Mouse (Mus musculus) spleen, adult 2 months (tissue): ENCODE results near the gene Auts2. TPM values are rescaled to one million over a fixed set of nuclear protein-coding genes. Genes with fewer than 3 reads are reported as not detected.

Source experiments
- DNase-seq, 2 experiments: peaks; one replicate each; pipeline versions ENCODE4 v3.0.0 to v3.0.0-alpha.2; 2012 to 2021; ENCODE audit warnings: low spot score in 2 of 2, low read depth in 1 of 2
- H3K27ac ChIP-seq: fragments of 200-500 bp; 2 replicates; pipeline ENCODE4 v1.5.1; 2012; ENCODE audit warnings: low read length, inconsistent platforms; ENCODE audit not compliant: insufficient read depth
- H3K27me3 ChIP-seq: fragments of 200-500 bp; 2 replicates; pipeline ENCODE4 v1.6.1; 2012; ENCODE audit warnings: mild to moderate bottlenecking, moderate library complexity, low read length, inconsistent platforms; ENCODE audit not compliant: control insufficient read depth, insufficient read depth
- H3K36me3 ChIP-seq: fragments of 200-500 bp; 2 replicates; pipeline ENCODE4 v1.6.1; 2012; ENCODE audit warnings: mild to moderate bottlenecking, low read length, inconsistent platforms; ENCODE audit not compliant: control insufficient read depth, insufficient read depth
- H3K4me1 ChIP-seq: fragments of 200-500 bp; 2 replicates; pipeline ENCODE4 v1.6.1; 2011; ENCODE audit warnings: inconsistent platforms; ENCODE audit not compliant: control insufficient read depth, insufficient read depth, insufficient read length
- H3K4me3 ChIP-seq: fragments of 200-500 bp; 2 replicates; pipeline ENCODE4 v1.5.1; 2011; ENCODE audit warnings: mild to moderate bottlenecking, inconsistent platforms; ENCODE audit not compliant: insufficient read depth, insufficient read length; ENCODE audit errors: extremely low read depth
- CTCF ChIP-seq: fragments of 200-500 bp; IDR thresholded peaks from 2 replicates; pipeline ENCODE4 v1.5.1; 2011; ENCODE audit warnings: mild to moderate bottlenecking, inconsistent platforms; ENCODE audit not compliant: insufficient read depth, insufficient read length, insufficient replicate concordance; ENCODE audit errors: extremely low read depth
- POLR2A ChIP-seq: fragments of 200-500 bp; IDR thresholded peaks from 2 replicates; pipeline ENCODE4 v1.6.1; 2011; ENCODE audit warnings: low read depth, low read length, inconsistent platforms
- WGBS: fragments of 180-500 bp; shearing (Covaris S2); methylation state at CpG from one replicate; pipeline ENCODE4 v1.1.7; 2018; 5-methylcytosine and 5-hydroxymethylcytosine counted together
- polyA plus RNA-seq: library from polyadenylated mRNA; depleted of rRNA; stranded (reverse); fragments of >200 nt; gene quantifications from 2 replicates; pipeline ENCODE4 v1.2.3, GENCODE M21; 2012

The Auts2 gene
- polyA plus RNA-seq, 1 experiment = 1.3 TPM

DNA sequence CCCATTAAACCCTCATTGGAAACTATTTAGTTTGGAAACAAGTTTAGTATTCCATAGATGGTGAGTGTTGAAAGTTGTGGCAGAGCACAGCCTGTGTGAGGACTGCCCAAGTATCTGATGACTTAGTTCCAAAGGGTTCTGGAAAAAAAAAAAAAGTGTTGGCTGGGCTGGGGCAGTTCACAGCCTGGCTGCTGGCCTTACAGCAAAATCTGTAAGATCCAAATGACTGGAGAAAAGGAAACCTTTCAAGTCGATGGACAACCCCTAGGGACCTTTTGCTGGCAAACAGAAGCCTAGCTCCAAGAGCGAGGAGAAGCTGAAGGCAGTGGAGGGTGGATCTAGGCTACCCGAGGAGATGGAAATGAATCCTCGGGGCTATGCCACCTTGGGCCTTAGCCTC, 869.4 kb downstream of the Auts2 start:
- Histone ChIP-seq H3K27me3 (no peaks in the 10 kb centered on the region), H3K36me3 (no peaks in the 10 kb centered on the region), H3K4me1 (no peaks in the 10 kb centered on the region), H3K4me3 (no peak overlapping the region), H3K27ac (no peak overlapping the region)
- TF ChIP-seq POLR2A = no peak
- no peak for TF ChIP-seq CTCF
- WGBS = 78% methylated on average over 4 of the region's 4 CpGs
- DNase-seq = no peak

DNA sequence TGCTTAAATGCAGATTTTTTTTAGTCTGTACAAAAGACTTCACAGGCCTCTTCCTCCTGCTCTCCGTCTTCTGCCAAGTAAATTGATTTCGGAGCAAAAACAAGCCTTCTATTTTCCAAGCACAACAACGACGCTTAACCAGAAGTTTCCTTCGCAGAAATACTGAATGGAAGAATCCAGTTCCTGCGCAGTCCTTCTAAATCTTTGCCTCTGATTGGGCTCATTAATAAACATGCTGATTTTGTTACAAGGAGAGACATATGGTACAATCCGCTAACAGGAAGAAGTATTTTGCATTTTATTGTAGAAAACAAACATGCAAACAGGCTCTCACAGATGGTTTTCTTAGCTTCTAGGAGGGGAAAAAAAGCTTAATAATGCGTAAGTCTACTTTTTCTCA, 878.1 kb downstream of the Auts2 start:
- DNase-seq = no peak
- no peaks in the 10 kb centered on the region for H3K36me3 ChIP-seq
- TF ChIP-seq CTCF (no peak), POLR2A (no peak)
- no peak overlapping the region for H3K27ac ChIP-seq
- WGBS = 94% methylated on average over 8 of the region's 8 CpGs
- H3K4me3 ChIP-seq = no peak overlapping the region
- H3K4me1 ChIP-seq = no peaks in the 10 kb centered on the region
- H3K27me3 ChIP-seq = no peaks in the 10 kb centered on the region

- Histone ChIP-seq H3K4me1 (no peaks in the 10 kb centered on the region), H3K36me3 (no peaks in the 10 kb centered on the region), H3K4me3 (no peak overlapping the region), H3K27me3 (no peaks in the 10 kb centered on the region), H3K27ac (no peak overlapping the region)
- 92% methylated on average over 7 of the region's 7 CpGs for WGBS
- no peak for DNase-seq
- TF ChIP-seq POLR2A (no peak), CTCF (no peak)
Measured at GRCm38 (mm10) chr5:131664657-131665056, 878.5 kb downstream of the Auts2 start.

DNA sequence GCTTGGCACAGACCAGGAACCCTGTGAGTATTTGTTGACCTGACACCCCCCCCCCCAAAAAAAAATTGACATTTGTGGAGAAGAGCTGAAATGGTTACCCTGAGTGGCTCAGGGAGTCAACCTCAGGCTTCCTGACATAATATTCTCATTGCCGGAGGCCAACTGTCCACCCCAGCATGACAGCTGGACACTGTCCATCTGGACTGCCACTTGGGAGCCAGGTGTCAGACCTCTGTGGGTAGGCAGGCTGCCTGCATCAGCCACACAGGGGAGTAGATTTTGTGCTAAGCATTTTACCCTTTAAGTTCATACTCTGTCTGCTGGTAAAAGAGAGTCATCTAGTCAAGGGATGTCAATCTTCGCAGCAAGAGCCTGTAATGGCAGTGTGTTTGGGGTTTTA, 880.5 kb downstream of the Auts2 start:
- Histone ChIP-seq H3K36me3 (no peaks in the 10 kb centered on the region), H3K27me3 (no peaks in the 10 kb centered on the region), H3K27ac (no peak overlapping the region), H3K4me1 (no peaks in the 10 kb centered on the region), H3K4me3 (no peak overlapping the region)
- no peak for DNase-seq
- 92% methylated on average over 2 of the region's 2 CpGs for WGBS
- TF ChIP-seq POLR2A (no peak), CTCF (no peak)

DNA sequence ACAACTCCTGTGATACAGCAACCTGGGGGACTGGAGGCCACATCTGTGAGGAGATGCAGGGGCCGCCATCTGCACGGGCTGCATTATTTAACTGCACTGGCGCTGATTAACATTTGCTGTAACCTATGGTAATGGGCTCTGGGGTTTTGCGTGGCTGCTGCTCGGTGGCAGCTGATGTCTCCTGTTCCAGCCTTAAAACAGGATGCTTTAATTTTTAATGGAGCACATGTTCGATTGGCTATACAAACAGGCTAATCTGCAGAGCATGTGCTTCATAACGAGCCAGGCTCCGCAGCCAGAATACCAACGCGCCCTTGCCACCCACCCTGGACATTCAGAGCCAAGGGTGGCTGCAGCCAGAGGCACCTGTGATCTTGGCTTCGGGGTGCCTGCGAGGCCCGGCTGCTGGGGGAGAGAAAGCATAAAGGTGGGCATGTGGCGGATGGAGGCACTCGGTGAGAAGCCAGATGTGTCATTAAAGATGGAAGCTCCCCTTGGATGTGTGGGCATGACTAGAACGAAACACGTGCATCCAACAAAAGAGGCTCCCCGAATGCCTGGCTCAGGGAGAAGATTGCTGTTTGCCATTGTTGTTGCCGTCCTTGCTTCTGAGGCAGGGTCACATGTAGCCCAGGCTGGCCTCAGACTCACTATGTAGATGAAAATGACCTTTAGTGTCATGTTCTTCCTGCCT, 884.2 kb downstream of the Auts2 start:
- Histone ChIP-seq H3K27me3 (no peaks in the 10 kb centered on the region), H3K4me1 (0 out of 2 replicates have a peak, but pooled peaks cover 2% of the 10 kb centered on the region), H3K27ac (no peak overlapping the region), H3K4me3 (no peak overlapping the region), H3K36me3 (no peaks in the 10 kb centered on the region)
- TF ChIP-seq CTCF = no peak
- no peak for TF ChIP-seq POLR2A
- DNase-seq = no peak
- WGBS = 90% methylated on average over 19 of the region's 19 CpGs

DNA sequence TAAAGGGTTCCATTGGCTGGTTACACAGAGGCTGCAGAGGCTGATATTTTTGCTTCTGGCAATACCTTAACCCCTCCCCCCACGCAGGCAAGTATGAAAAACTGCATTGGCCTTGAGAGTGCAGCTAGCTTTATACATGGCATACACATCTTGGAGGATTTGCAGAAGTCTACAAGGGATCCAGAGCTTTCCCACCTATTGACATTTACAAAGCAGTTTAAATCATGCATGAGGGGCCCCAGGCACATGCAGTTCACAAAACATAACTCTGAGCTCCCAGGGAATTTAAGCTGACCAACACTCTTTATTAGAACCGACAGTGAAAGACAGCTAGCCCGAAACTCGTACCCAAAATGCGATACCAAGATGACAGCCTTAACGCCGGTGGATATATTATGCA, 888.9 kb downstream of the Auts2 start:
- Histone ChIP-seq H3K36me3 (no peaks in the 10 kb centered on the region), H3K4me1 (0 out of 2 replicates have a peak, but pooled peaks cover 2% of the 10 kb centered on the region), H3K4me3 (no peak overlapping the region), H3K27me3 (no peaks in the 10 kb centered on the region), H3K27ac (no peak overlapping the region)
- TF ChIP-seq CTCF = no peak
- TF ChIP-seq POLR2A = no peak
- WGBS = 87% methylated on average over 7 of the region's 7 CpGs
- no peak for DNase-seq

GRCm38 (mm10) chr5:131650381-131650891, 892.7 kb downstream of the Auts2 start:
- Histone ChIP-seq H3K4me3 (no peak overlapping the region), H3K27me3 (no peaks in the 10 kb centered on the region), H3K4me1 (0 out of 2 replicates have a peak, but pooled peaks cover 2% of the 10 kb centered on the region), H3K36me3 (no peaks in the 10 kb centered on the region), H3K27ac (no peak overlapping the region)
- WGBS = 64% methylated on average over 11 of the region's 11 CpGs
- DNase-seq = no peak
- TF ChIP-seq POLR2A (no peak), CTCF (no peak)
